Mouse (Mus musculus) ZHBTc4 (cell line): Measurements from ENCODE around the gene Acsl5.

Experiments
- DNase-seq: peaks from one replicate; pipeline ENCODE4 v3.0.0-alpha.2; 2011; ENCODE audit warnings: low read depth, low spot score

Acsl5 gene

GRCm38 (mm10) chr19:55284093-55284492 is 32.4 kb downstream of the Acsl5 start:
- no peak for DNase-seq

DNA sequence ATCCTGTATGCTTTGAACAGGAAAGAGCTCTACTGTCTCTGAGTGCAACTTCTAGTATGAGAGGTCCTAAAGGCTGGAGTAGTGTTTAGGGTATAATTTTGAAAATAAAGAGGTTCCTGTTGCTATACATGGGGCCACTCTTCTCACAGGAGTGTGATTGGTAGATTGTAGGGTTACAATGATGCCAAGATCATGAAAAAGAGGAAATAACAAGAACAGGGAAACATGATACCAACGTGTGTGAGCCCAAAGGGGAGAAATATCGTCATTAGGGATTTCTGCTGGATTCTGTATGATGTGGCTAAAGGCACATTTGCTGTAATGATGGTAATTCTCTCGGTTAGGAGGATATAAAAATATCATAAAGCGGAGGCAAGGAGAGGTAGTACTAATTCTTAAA is 34.3 kb downstream of the Acsl5 start:
- no peak for DNase-seq

GRCm38 (mm10) chr19:55288974-55289373 is 37.2 kb downstream of the Acsl5 start:
- no peak for DNase-seq

DNA sequence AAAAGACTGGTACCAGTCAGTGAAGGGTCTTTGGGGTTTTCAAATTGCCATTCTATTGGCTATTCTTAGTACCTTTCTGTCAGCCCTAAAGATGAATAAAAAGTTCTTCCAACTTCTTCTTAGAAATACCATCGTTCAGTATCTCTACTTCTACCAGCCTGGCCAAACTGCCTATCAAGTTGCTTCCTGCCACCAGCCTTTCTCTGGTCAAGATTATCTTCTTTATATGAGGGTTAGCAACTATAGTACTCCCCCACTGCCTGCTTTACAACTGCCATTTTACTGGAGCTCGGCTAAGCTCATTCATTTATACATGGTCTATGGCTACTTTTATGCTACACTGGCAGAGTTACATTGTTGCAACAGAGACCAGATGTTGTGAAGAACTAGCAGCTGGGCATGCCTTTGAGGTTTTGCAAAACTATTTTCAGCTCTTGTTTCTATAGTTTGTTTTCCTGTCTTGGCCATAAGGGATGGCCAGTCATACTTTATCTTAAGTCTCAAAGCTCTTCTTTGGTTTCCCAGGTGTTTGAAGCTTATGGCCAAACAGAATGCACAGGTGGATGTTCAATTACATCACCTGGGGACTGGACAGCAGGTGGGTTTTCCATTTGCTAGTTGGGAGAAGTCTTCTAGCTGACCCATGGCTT is 39.0 kb downstream of the Acsl5 start:
- DNase-seq = no peak

GRCm38 (mm10) chr19:55292210-55292850 is 40.6 kb downstream of the Acsl5 start:
- no peak for DNase-seq

GRCm38 (mm10) chr19:55293175-55293574 is 41.4 kb downstream of the Acsl5 start:
- no peak for DNase-seq

DNA sequence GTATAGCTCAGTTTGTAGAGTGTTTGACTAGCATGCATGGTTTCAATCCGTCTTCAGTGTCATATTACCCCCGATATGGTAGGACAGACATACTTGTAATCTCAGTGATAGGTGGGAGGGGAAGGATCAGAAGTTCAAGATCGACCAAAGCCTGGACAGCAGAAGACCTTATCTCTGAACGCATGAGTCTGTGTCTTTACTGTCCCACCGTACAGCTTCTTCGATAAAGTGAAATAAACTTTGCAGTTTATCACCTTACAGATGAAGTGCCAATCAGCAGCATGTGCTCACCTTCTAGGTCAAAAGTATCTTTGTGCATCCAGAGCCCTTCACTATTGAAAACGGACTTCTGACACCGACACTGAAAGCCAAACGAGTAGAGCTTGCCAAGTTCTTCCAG is 43.3 kb downstream of the Acsl5 start:
- no peak for DNase-seq

- DNase-seq = no peak
Measured at GRCm38 (mm10) chr19:55295556-55295955, 43.8 kb downstream of the Acsl5 start.

DNA sequence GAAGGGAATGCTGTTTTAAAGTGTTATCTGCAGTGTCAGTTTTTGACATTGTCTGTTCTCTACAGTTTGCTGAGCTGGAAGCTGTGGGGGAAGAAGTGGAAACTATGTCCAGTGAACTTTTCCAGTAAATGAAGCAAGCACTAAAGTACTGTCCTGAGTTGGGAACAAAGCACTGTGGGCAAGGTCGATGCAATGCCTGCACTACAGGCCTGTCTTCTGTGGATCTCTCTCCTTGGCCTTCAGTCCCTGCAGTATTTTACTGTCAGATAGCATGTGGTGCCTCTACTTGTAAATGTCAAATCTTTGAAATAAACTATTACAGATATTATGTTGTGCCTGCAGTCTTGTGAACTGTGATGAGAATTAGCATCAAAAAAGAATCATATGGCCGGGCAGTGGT is 44.6 kb downstream of the Acsl5 start:
- DNase-seq = no peak

- no peak for DNase-seq
Measured at GRCm38 (mm10) chr19:55297489-55297888, 45.8 kb downstream of the Acsl5 start.

DNA sequence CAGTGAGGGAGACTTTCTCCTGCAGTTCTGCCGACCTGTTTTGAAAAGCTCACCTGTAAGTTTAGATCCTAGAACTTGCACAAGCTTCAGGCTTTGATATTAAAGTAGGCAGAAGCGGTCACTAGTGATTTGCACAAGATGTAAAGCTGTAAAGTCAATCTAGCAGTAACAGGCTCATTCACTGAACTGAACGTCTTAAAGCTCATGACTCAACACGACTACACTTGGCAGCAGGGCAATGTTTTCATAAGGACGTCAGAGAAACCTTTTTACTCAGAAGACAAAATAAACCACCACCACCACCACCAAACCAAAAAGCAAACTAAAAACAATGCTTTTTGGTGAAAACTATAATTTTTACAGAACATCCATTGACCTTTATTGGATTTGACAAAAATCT is 46.2 kb downstream of the Acsl5 start:
- DNase-seq = no peak

GRCm38 (mm10) chr19:55299378-55299777 is 47.6 kb downstream of the Acsl5 start:
- DNase-seq = no peak

- DNase-seq = no peak
Measured at GRCm38 (mm10) chr19:55300525-55300924, 48.8 kb downstream of the Acsl5 start.

- peak; percentile 19 for DNase-seq
Measured at GRCm38 (mm10) chr19:55305024-55305423, 53.3 kb downstream of the Acsl5 start.

- DNase-seq = no peak
Measured at GRCm38 (mm10) chr19:55311874-55312273, 60.1 kb downstream of the Acsl5 start.

GRCm38 (mm10) chr19:55313649-55314048 is 61.9 kb downstream of the Acsl5 start:
- DNase-seq = no peak

DNA sequence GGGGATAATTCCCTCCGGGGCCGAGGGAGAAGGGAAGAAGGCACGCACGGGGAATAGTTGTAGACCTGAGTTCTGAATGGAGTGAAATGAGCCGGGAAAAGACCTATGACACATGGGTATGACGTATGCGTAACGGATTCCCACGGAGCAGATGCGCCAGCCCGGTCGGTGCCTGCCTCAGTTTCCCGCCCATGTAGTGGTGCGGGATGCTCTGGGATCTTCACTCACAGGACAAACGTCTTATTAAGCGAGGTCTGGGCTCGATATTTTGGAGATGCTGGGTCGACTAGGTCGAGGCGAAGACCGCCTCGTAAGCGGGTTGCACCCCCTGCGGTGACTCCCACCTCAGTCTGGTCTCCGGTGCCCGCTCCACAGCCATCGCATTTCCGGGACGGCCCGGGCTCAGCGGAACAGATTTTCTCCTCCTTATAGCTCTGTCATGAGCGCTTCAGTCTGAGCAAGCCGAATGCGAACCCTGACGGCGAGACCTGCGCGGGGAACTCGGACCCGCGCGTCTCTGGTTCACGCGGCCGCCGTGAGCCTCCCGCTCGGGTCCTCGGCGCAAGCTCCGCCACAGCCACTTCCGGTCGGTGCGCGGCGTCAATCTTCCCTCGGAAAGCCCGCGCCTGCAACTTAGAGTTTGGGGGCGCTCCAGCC is 63.8 kb downstream of the Acsl5 start, which contains the start of gene Zdhhc6:
Gene Zdhhc6 (minus strand): TSS at position 581 of the 657 bp plus-strand sequence.
- DNase-seq = peak; percentile 80

GRCm38 (mm10) chr19:55316109-55316714 is 64.5 kb downstream of the Acsl5 start, which contains the start of gene Vti1a:
Gene Vti1a, plus strand, starts transcription at chr19:55316295.
- DNase-seq = peak; percentile 96

- DNase-seq = no peak
Measured at GRCm38 (mm10) chr19:55316901-55317300, 65.2 kb downstream of the Acsl5 start.

- no peak for DNase-seq
Measured at GRCm38 (mm10) chr19:55319036-55319435, 67.3 kb downstream of the Acsl5 start.

- DNase-seq = no peak
Measured at GRCm38 (mm10) chr19:55319521-55319920, 67.8 kb downstream of the Acsl5 start.

DNA sequence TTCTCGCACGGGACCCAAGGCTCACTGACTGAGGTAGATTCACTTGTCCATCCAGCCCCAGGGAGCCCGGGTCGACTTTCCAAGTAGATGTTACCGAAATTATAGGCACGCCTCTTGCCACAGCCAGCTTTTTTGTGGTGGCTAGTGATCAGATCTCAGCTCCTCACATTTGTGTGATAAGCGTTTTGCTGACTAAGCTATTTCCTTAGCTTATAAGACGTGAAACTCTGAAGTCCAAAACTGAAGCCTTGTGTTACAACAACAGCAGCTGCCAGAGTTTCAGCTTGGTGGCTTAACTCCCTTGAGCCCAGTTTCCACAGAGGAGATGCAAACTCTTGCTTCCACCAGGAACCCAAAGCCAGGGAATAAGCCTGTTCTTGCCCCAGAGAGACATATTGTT is 70.9 kb downstream of the Acsl5 start:
- no peak for DNase-seq
